Mouse (Mus musculus): ENCODE results near the gene Ankdd1a.

DNA sequence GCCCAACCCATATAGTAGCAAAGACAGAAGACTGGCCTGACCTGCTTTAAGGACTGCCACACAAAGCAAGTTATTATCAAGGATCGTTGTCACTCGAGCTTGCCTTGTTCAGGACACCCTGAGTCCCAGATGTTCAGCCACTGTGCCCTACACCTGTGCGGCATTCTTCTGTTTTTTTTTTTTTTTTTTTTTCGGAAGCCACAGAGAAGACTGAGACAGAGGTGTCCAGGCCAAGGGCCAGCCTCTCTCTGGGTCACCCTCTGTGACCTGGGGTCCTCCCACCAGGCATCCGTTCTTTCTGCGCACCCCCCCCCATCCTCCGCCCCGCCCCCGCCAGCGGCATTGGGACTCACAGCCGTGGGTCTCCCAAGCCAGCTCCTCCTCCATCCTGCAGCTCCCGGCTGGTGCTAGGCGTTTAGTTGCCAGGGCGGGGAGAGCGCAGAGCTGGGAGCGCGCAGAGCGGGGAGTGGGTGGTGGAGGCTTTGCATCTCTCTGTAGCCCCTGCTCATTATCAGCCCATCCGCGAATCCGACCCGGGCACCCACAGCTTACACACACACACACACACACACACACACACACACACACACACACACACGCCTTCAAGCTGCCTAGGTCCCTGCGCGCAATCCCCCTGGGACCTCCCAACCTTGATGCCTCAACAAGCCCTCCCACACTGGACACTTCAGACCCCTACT, at the start of gene Ankdd1a:
- TF ChIP-seq CTCF (IDR thresholded peaks at IDR 0.05; ENCODE audit: low read depth) (no peak), EP300 (IDR thresholded peaks at IDR 0.05; ENCODE audit: low read depth) (no peak)

All from heart, postnatal 0 days (tissue).